Mouse (Mus musculus) cerebellum, adult 2 months (tissue): ENCODE measurements around the gene Rab3ip.

Experiments used
- CTCF ChIP-seq: fragments of 200-500 bp; IDR thresholded peaks from 2 replicates; pipeline ENCODE4 v1.5.1; 2011; ENCODE audit warnings: low read depth, mild to moderate bottlenecking, control low read depth, low read length, moderate library complexity, borderline replicate concordance; ENCODE audit not compliant: insufficient read depth
- POLR2A ChIP-seq: fragments of 200-500 bp; IDR thresholded peaks from 2 replicates; pipeline ENCODE4 v1.6.1; 2011; ENCODE audit warnings: low read length, control low read depth, borderline replicate concordance; ENCODE audit not compliant: insufficient read depth

- TF ChIP-seq POLR2A, result no peak
- no peak for TF ChIP-seq CTCF
Observed at GRCm38 (mm10) chr10:116965297-116965696, 14.7 kb upstream of the Rab3ip start.
